Mouse (Mus musculus) MEL (cell line): Measurements from ENCODE around the gene Slx1b. TPM values are rescaled to one million over a fixed set of nuclear protein-coding genes. Genes with fewer than 3 reads are reported as not detected.

Source experiments
- DNase-seq: peaks from one replicate; pipeline ENCODE4 v3.0.0; 2011; ENCODE audit warnings: low read depth, low spot score
- H3K27ac ChIP-seq: 2 replicates; pipeline ENCODE4 v1.5.1; 2012; ENCODE audit warnings: low read depth, mild to moderate bottlenecking, control low read depth, low read length, moderate library complexity; ENCODE audit not compliant: control insufficient read depth
- H3K27me3 ChIP-seq, 2 experiments: fragments of 150-350 bp in 1 of 2; sonication (generic) in 1 of 2; 2 replicates each; pipeline ENCODE4 v1.6.1; 2012; ENCODE audit warnings: low read length in 2 of 2, mild to moderate bottlenecking in 2 of 2, improper control_type of control experiment in 1 of 2, moderate library complexity in 1 of 2; ENCODE audit not compliant: insufficient read depth in 2 of 2, control insufficient read depth in 1 of 2
- H3K36me3 ChIP-seq, 2 experiments: 2 replicates each; pipeline ENCODE4 v1.6.1; 2012 to 2014; ENCODE audit warnings: low read length in 2 of 2, improper control_type of control experiment in 1 of 2, inconsistent platforms in 1 of 2, mild to moderate bottlenecking in 1 of 2; ENCODE audit not compliant: insufficient read depth in 2 of 2, control insufficient read depth in 1 of 2
- H3K4me1 ChIP-seq, 2 experiments: fragments of 150-350 bp in 1 of 2; sonication (generic) in 1 of 2; 2 replicates each; pipeline ENCODE4 v1.6.1; 2012; ENCODE audit warnings: low read length in 2 of 2, improper control_type of control experiment in 1 of 2, mild to moderate bottlenecking in 1 of 2; ENCODE audit not compliant: insufficient read depth in 2 of 2, control insufficient read depth in 1 of 2
- H3K4me3 ChIP-seq, 2 experiments: fragments of 150-350 bp in 1 of 2; sonication (generic) in 1 of 2; 2 replicates each; pipeline ENCODE4 v1.5.1; 2012; ENCODE audit warnings: low read depth in 2 of 2, low read length in 2 of 2, mild to moderate bottlenecking in 2 of 2, moderate library complexity in 2 of 2, control low read depth in 1 of 2, improper control_type of control experiment in 1 of 2; ENCODE audit not compliant: control insufficient read depth in 1 of 2, insufficient read depth in 1 of 2
- H3K79me2 ChIP-seq: 2 replicates; pipeline ENCODE4 v1.6.1; 2012; ENCODE audit warnings: mild to moderate bottlenecking, low read length, moderate library complexity; ENCODE audit not compliant: control insufficient read depth, poor library complexity, insufficient read depth
- H3K9ac ChIP-seq: 2 replicates; pipeline ENCODE4 v1.6.1; 2012; ENCODE audit warnings: low read depth, mild to moderate bottlenecking, control low read depth, low read length, moderate library complexity; ENCODE audit not compliant: control insufficient read depth, poor library complexity, severe bottlenecking
- H3K9me3 ChIP-seq: fragments of 150-350 bp; sonication (generic); replicated peaks from 2 replicates; pipeline ENCODE4 v1.6.1; 2012; ENCODE audit warnings: mild to moderate bottlenecking, low read length, improper control_type of control experiment, moderate library complexity; ENCODE audit not compliant: insufficient read depth
- BHLHE40 ChIP-seq: IDR thresholded peaks from 2 replicates; pipeline ENCODE4 v1.6.1; 2012; ENCODE audit warnings: low read depth, mild to moderate bottlenecking, inconsistent platforms, low read length, improper control_type of control experiment, borderline replicate concordance
- CHD1 ChIP-seq: IDR thresholded peaks from 2 replicates; pipeline ENCODE4 v1.6.1; 2012; ENCODE audit warnings: low read depth, mild to moderate bottlenecking, inconsistent platforms, low read length, improper control_type of control experiment
- CHD2 ChIP-seq: IDR thresholded peaks from 2 replicates; pipeline ENCODE4 v1.6.1; 2011; ENCODE audit warnings: low read length, improper control_type of control experiment
- CTCF ChIP-seq, 3 experiments: IDR thresholded peaks in 2 of 3; conservative IDR thresholded peaks in 1 of 3; 2 replicates each; pipeline ENCODE4 v1.5.1; 2011 to 2012; ENCODE audit warnings: low read length in 3 of 3, low read depth in 2 of 3, mild to moderate bottlenecking in 2 of 3, improper control_type of control experiment in 1 of 3, inconsistent platforms in 1 of 3, mixed read lengths in 1 of 3, moderate library complexity in 1 of 3; ENCODE audit not compliant: control insufficient read depth in 1 of 3, insufficient read depth in 1 of 3, poor library complexity in 1 of 3, severe bottlenecking in 1 of 3
- EP300 ChIP-seq, 2 experiments: IDR thresholded peaks; 2 replicates each; pipeline ENCODE4 v1.6.1; 2011; ENCODE audit warnings: improper control_type of control experiment in 2 of 2, low read length in 2 of 2, low read depth in 1 of 2, mild to moderate bottlenecking in 1 of 2
- GABPA ChIP-seq: IDR thresholded peaks from 2 replicates; pipeline ENCODE4 v1.6.1; 2012; ENCODE audit warnings: low read depth, mild to moderate bottlenecking, inconsistent platforms, low read length, improper control_type of control experiment, moderate library complexity
- HCFC1 ChIP-seq: IDR thresholded peaks from 2 replicates; pipeline ENCODE4 v1.6.1; 2012; ENCODE audit warnings: low read depth, mild to moderate bottlenecking, inconsistent platforms, low read length, improper control_type of control experiment, moderate library complexity
- MAZ ChIP-seq: IDR thresholded peaks from 2 replicates; pipeline ENCODE4 v1.6.1; 2012; ENCODE audit warnings: low read depth, mild to moderate bottlenecking, inconsistent platforms, low read length, improper control_type of control experiment
- MEF2A ChIP-seq: IDR thresholded peaks from 2 replicates; pipeline ENCODE4 v1.6.1; 2014; ENCODE audit warnings: low read depth, mild to moderate bottlenecking, inconsistent platforms, low read length, improper control_type of control experiment; ENCODE audit not compliant: poor library complexity, insufficient replicate concordance, severe bottlenecking; ENCODE audit errors: extremely low read depth
- MXI1 ChIP-seq: IDR thresholded peaks from 2 replicates; pipeline ENCODE4 v1.6.1; 2011; ENCODE audit warnings: mild to moderate bottlenecking, low read depth, low read length, improper control_type of control experiment
- MYB ChIP-seq: IDR thresholded peaks from 2 replicates; pipeline ENCODE4 v1.6.1; 2011; ENCODE audit warnings: mild to moderate bottlenecking, low read depth, low read length, improper control_type of control experiment
- NELFE ChIP-seq: IDR thresholded peaks from 2 replicates; pipeline ENCODE4 v1.6.1; 2011; ENCODE audit warnings: low read depth, low read length, improper control_type of control experiment
- POLR2A ChIP-seq, 2 experiments: IDR thresholded peaks; 2 replicates each; pipeline ENCODE4 v1.6.1; 2011 to 2012; ENCODE audit warnings: low read length in 2 of 2, mild to moderate bottlenecking in 2 of 2, control low read depth in 1 of 2, improper control_type of control experiment in 1 of 2, low read depth in 1 of 2, moderate library complexity in 1 of 2; ENCODE audit not compliant: control insufficient read depth in 1 of 2, insufficient read depth in 1 of 2, poor library complexity in 1 of 2
- RAD21 ChIP-seq: IDR thresholded peaks from 2 replicates; pipeline ENCODE4 v1.6.1; 2011; ENCODE audit warnings: mild to moderate bottlenecking, low read depth, low read length, improper control_type of control experiment
- RCOR1 ChIP-seq: IDR thresholded peaks from 2 replicates; pipeline ENCODE4 v1.6.1; 2012; ENCODE audit warnings: low read depth, mild to moderate bottlenecking, inconsistent platforms, low read length, improper control_type of control experiment
- SIN3A ChIP-seq: IDR thresholded peaks from 2 replicates; pipeline ENCODE4 v1.6.1; 2012; ENCODE audit warnings: low read length, improper control_type of control experiment, inconsistent platforms
- TBP ChIP-seq: IDR thresholded peaks from 2 replicates; pipeline ENCODE4 v1.8.0; 2011; ENCODE audit warnings: low read depth, low read length, improper control_type of control experiment
- UBTF ChIP-seq: IDR thresholded peaks from 2 replicates; pipeline ENCODE4 v1.6.1; 2012; ENCODE audit warnings: low read depth, mild to moderate bottlenecking, inconsistent platforms, low read length, improper control_type of control experiment, moderate library complexity, borderline replicate concordance; ENCODE audit not compliant: insufficient read depth
- USF2 ChIP-seq, 2 experiments: IDR thresholded peaks; 2 replicates each; pipeline ENCODE4 v1.6.1; 2011 to 2012; ENCODE audit warnings: improper control_type of control experiment in 2 of 2, low read length in 2 of 2, borderline replicate concordance in 1 of 2, inconsistent platforms in 1 of 2, low read depth in 1 of 2, mild to moderate bottlenecking in 1 of 2; ENCODE audit not compliant: insufficient read depth in 1 of 2
- ZMIZ1 ChIP-seq: IDR thresholded peaks from 2 replicates; pipeline ENCODE4 v1.6.1; 2012; ENCODE audit warnings: low read depth, mild to moderate bottlenecking, inconsistent platforms, low read length, improper control_type of control experiment, moderate library complexity
- polyA plus RNA-seq, 2 experiments: library from polyadenylated mRNA; stranded (reverse) in 1 of 2; unstranded in 1 of 2; fragments of >175 nt in 1 of 2; fragments of >200 nt in 1 of 2; gene quantifications; 2 replicates each; pipeline versions ENCODE4 v1.2.1 to v1.2.4; 2012; ENCODE audit warnings: low replicate concordance in 2 of 2, low read depth in 1 of 2; ENCODE audit not compliant: insufficient read length in 2 of 2, insufficient read depth in 1 of 2, missing spikeins in 1 of 2
- total RNA-seq: library from RNA; depleted of rRNA; stranded (reverse); fragments of 300-350 nt; gene quantifications from 2 replicates; pipeline ENCODE4 v1.2.3, GENCODE M21; 2012

Gene Slx1b
- total and polyA plus RNA-seq, 3 experiments, result 4.6 to 10.2 TPM; not detected in 1

GRCm38 (mm10) chr7:126703757-126704077 lies 8.1 kb upstream of the Slx1b start:
- peak; percentile 73 for DNase-seq
- H3K79me2 ChIP-seq, result peaks cover 27% of the 10 kb centered on the region
- peak overlapping the region; percentile 65 to 88 for H3K4me3 ChIP-seq
- H3K4me1 ChIP-seq, result peaks cover 11 to 37% of the 10 kb centered on the region in 2 experiments; a peak in 3 of 4 replicates
- 0 out of 2 replicates have a peak, but pooled peaks have one; percentile 82 for TF ChIP-seq UBTF
- TF ChIP-seq RAD21, result no peak
- TF ChIP-seq BHLHE40, result no peak
- TF ChIP-seq MYB, result no peak
- peak; percentile 55; the same call in 1 of the 2 replicates for TF ChIP-seq MXI1
- no peak for TF ChIP-seq USF2 (IDR thresholded peaks at IDR 0.05; ENCODE audit: borderline replicate concordance in 1 of 2, insufficient read depth in 1 of 2, low read depth in 1 of 2, low read length in 2 of 2)
- no peak for TF ChIP-seq CTCF (IDR thresholded peaks at IDR 0.05 in 2 of 3, conservative IDR thresholded peaks at IDR 0.05 in 1 of 3; ENCODE audit: control insufficient read depth in 1 of 3, insufficient read depth in 1 of 3, low read depth in 2 of 3, low read length in 3 of 3, poor library complexity in 1 of 3, severe bottlenecking in 1 of 3)
- TF ChIP-seq ZMIZ1, result 0 out of 2 replicates have a peak, but pooled peaks have one; percentile 22
- peak; percentile 18; the same call in 1 of the 2 replicates for TF ChIP-seq SIN3A
- TF ChIP-seq, all 39 proteins: peak for 4
- H3K9me3 ChIP-seq, result no peaks in the 10 kb centered on the region
- peaks cover 0 to 28% of the 10 kb centered on the region in 2 experiments; a peak in 2 of 4 replicates for H3K36me3 ChIP-seq
- peak overlapping the region; percentile 93 for H3K27ac ChIP-seq
- peak overlapping the region; percentile 76 for H3K9ac ChIP-seq
- no peaks in the 10 kb centered on the region for H3K27me3 ChIP-seq

GRCm38 (mm10) chr7:126702861-126703756 lies 7.5 kb upstream of the Slx1b start:
- Histone ChIP-seq H3K36me3 (peaks cover 0 to 28% of the 10 kb centered on the region in 2 experiments; a peak in 2 of 4 replicates), H3K9ac (peak overlapping the region; percentile 76), H3K27me3 (no peaks in the 10 kb centered on the region), H3K27ac (peak overlapping the region; percentile 93), H3K9me3 (no peaks in the 10 kb centered on the region), H3K4me1 (peaks cover 11 to 35% of the 10 kb centered on the region in 2 experiments; a peak in 3 of 4 replicates), H3K79me2 (peaks cover 27% of the 10 kb centered on the region), H3K4me3 (peak overlapping the region; percentile 65 to 88)
- TF ChIP-seq POLR2A (IDR thresholded peaks at IDR 0.05; ENCODE audit: control insufficient read depth in 1 of 2, insufficient read depth in 1 of 2, low read depth in 1 of 2, low read length in 2 of 2, poor library complexity in 1 of 2) (0 out of 4 replicates have a peak, but pooled peaks of 1 of the 2 experiments have one; percentile 18), CHD2 (no peak), MAZ (0 out of 2 replicates have a peak, but pooled peaks have one; percentile 40), MEF2A (no peak), CHD1 (no peak; the same call in 1 of the 2 replicates), HCFC1 (no peak), ZMIZ1 (0 out of 2 replicates have a peak, but pooled peaks have one; percentile 5), NELFE (0 out of 2 replicates have a peak, but pooled peaks have one; percentile 30), GABPA (no peak), EP300 (IDR thresholded peaks at IDR 0.05; ENCODE audit: low read depth in 1 of 2, low read length in 2 of 2) (peak in 1 of 2 experiments; percentile 10; a peak in 1 of 4 replicates), SIN3A (peak; percentile 31; the same call in 1 of the 2 replicates), TBP (peak; percentile 47; the same call in 1 of the 2 replicates), RCOR1 (0 out of 2 replicates have a peak, but pooled peaks have one; percentile 19)
- peak; percentile 63 for DNase-seq
